Mouse (Mus musculus): ENCODE results near the gene Gm42906.

DNA sequence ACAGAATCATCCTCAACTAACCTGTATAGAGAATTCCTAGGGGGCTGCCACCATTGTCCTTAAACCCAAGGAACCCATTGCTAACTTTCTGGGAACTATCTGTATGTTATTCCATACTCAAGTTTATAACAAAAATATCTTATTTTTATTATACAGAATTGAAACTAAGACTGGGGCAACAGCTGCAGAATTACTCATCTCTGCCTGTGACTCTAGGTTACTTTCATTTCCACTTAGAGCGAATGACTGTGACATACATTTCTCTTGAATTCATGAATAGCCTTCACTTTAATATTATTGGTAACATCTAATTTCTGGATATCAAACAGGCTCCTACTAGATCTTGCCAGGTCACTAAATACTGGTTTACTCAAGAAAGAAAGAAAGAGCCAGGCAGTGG, 217.1 kb downstream of the Gm42906 start:
- TF ChIP-seq CTCF (IDR thresholded peaks at IDR 0.05; ENCODE audit: low read depth) (no peak), EP300 (IDR thresholded peaks at IDR 0.05; ENCODE audit: low read depth) (no peak)

All from liver, postnatal 0 days (tissue).